Mouse (Mus musculus): Measurements from ENCODE around the gene F11r.

- TF ChIP-seq POLR2A (IDR thresholded peaks at IDR 0.05; ENCODE audit: control insufficient read depth, low read depth, low read length) (no peak), CTCF (IDR thresholded peaks at IDR 0.05; ENCODE audit: control insufficient read depth, insufficient read depth, insufficient replicate concordance, low read depth, low read length) (no peak)
These were observed 12.2 kb upstream of the F11r start for GRCm38 (mm10) chr1:171425126-171425525.

Measured in testis, adult 2 months (tissue).